Mouse (Mus musculus) bone marrow, adult 2 months (tissue): ENCODE data around the gene Smtnl2.

Source experiments
- CTCF ChIP-seq: fragments of 200-500 bp; IDR thresholded peaks from 2 replicates; pipeline ENCODE4 v1.5.1; 2011; ENCODE audit warnings: low read length, control low read depth; ENCODE audit not compliant: control insufficient read depth, insufficient read depth
- POLR2A ChIP-seq: fragments of 200-500 bp; IDR thresholded peaks from 2 replicates; pipeline ENCODE4 v1.6.1; 2011; ENCODE audit warnings: low read depth, mild to moderate bottlenecking, control low read depth, low read length, borderline replicate concordance; ENCODE audit not compliant: control insufficient read depth

- no peak for TF ChIP-seq CTCF
- no peak for TF ChIP-seq POLR2A
Observed at GRCm38 (mm10) chr11:72457995-72458496, 46.5 kb upstream of the Smtnl2 start.
